Mouse (Mus musculus): Measurements from ENCODE around the gene Tmcc1. TPM values are rescaled to one million over a fixed set of nuclear protein-coding genes. Genes with fewer than 3 reads are reported as not detected.
A peak's percentile ranks its signal among the peaks of the same experiment; 100 is the strongest.

The Tmcc1 gene
- total and polyA plus RNA-seq, 2 experiments, result 17.7 to 34.3 TPM

- Histone ChIP-seq H3K9ac (ENCODE audit: low read depth, low read length) (no peak overlapping the region), H3K27ac (replicated peaks; ENCODE audit: insufficient read depth, low read depth, low read length) (peak overlapping the region; percentile 2)
- WGBS, result 53% methylated on average over 3 of the region's 3 CpGs
Measured at GRCm38 (mm10) chr6:115997726-115998311, 195.5 kb downstream of the Tmcc1 start.

GRCm38 (mm10) chr6:115996171-115996851 is 197.0 kb downstream of the Tmcc1 start:
- peak; percentile 22 for DNase-seq (ENCODE audit: extremely low read depth, low read depth, low spot score)
- Histone ChIP-seq H3K27me3 (ENCODE audit: control insufficient read depth, insufficient read depth, low read length) (peaks cover 9% of the 10 kb centered on the region; the same call in 1 of the 2 replicates), H3K36me3 (ENCODE audit: control insufficient read depth, insufficient read depth, low read length) (no peaks in the 10 kb centered on the region), H3K4me1 (ENCODE audit: control insufficient read depth, insufficient read depth, low read length) (peaks cover 5% of the 10 kb centered on the region; the same call in 1 of the 2 replicates), H3K79me2 (ENCODE audit: control insufficient read depth, insufficient read depth, low read length) (peaks cover 3% of the 10 kb centered on the region; the same call in 1 of the 2 replicates), H3K9ac (ENCODE audit: low read depth, low read length) (no peak overlapping the region), H3K27ac (replicated peaks; ENCODE audit: insufficient read depth, low read depth, low read length) (peak overlapping the region; percentile 83), H3K4me3 (ENCODE audit: insufficient read depth, low read depth, low read length) (no peak overlapping the region)
- 67% methylated on average over 6 of the region's 6 CpGs for whole genome bisulfite sequencing
- TF ChIP-seq CTCF (IDR thresholded peaks at IDR 0.05; ENCODE audit: low read depth, low read length) (no peak), POLR2A (IDR thresholded peaks at IDR 0.05; ENCODE audit: extremely low read depth, insufficient read depth, low read length) (no peak)

More at GRCm38 (mm10) chr6:115997726-115998311, 195.5 kb downstream of the Tmcc1 start:
- TF ChIP-seq CTCF (IDR thresholded peaks at IDR 0.05; ENCODE audit: low read depth, low read length) (no peak), POLR2A (IDR thresholded peaks at IDR 0.05; ENCODE audit: extremely low read depth, insufficient read depth, low read length) (no peak)
- no peaks in the 10 kb centered on the region for H3K36me3 ChIP-seq (ENCODE audit: control insufficient read depth, insufficient read depth, low read length)
- no peak overlapping the region for H3K4me3 ChIP-seq (ENCODE audit: insufficient read depth, low read depth, low read length)
- peaks cover 5% of the 10 kb centered on the region; the same call in 1 of the 2 replicates for H3K4me1 ChIP-seq (ENCODE audit: control insufficient read depth, insufficient read depth, low read length)
- H3K79me2 ChIP-seq (ENCODE audit: control insufficient read depth, insufficient read depth, low read length), result peaks cover 3% of the 10 kb centered on the region; the same call in 1 of the 2 replicates
- DNase-seq (ENCODE audit: extremely low read depth, low read depth, low spot score), result no peak
- H3K27me3 ChIP-seq (ENCODE audit: control insufficient read depth, insufficient read depth, low read length), result peaks cover 9% of the 10 kb centered on the region; the same call in 1 of the 2 replicates

- 0 out of 2 replicates have a peak overlapping the region, but pooled peaks have one; percentile 5 for H3K9ac ChIP-seq (ENCODE audit: low read depth, low read length)
- H3K4me1 ChIP-seq (ENCODE audit: control insufficient read depth, insufficient read depth, low read length), result peaks cover 5% of the 10 kb centered on the region; the same call in 1 of the 2 replicates
- H3K4me3 ChIP-seq (ENCODE audit: insufficient read depth, low read depth, low read length), result no peak overlapping the region
- TF ChIP-seq POLR2A (IDR thresholded peaks at IDR 0.05; ENCODE audit: extremely low read depth, insufficient read depth, low read length) (no peak), CTCF (IDR thresholded peaks at IDR 0.05; ENCODE audit: low read depth, low read length) (no peak)
- H3K27ac ChIP-seq (replicated peaks; ENCODE audit: insufficient read depth, low read depth, low read length), result peak overlapping the region; percentile 83
- peaks cover 4% of the 10 kb centered on the region; the same call in 1 of the 2 replicates for H3K79me2 ChIP-seq (ENCODE audit: control insufficient read depth, insufficient read depth, low read length)
- H3K36me3 ChIP-seq (ENCODE audit: control insufficient read depth, insufficient read depth, low read length), result no peaks in the 10 kb centered on the region
- no peak for DNase-seq (ENCODE audit: extremely low read depth, low read depth, low spot score)
- 69% methylated on average over 4 of the region's 4 CpGs for WGBS
- H3K27me3 ChIP-seq (ENCODE audit: control insufficient read depth, insufficient read depth, low read length), result peaks cover 9% of the 10 kb centered on the region; the same call in 1 of the 2 replicates
Measured at GRCm38 (mm10) chr6:115995531-115995941, 197.8 kb downstream of the Tmcc1 start.

- H3K9ac ChIP-seq (ENCODE audit: low read depth, low read length), result peak within 1 kb of the TSS; percentile 81
- H3K4me1 ChIP-seq (ENCODE audit: control insufficient read depth, insufficient read depth, low read length), result peaks cover 5% of the 10 kb centered on the region; the same call in 1 of the 2 replicates
- no peaks in the 10 kb centered on the region for H3K36me3 ChIP-seq (ENCODE audit: control insufficient read depth, insufficient read depth, low read length)
- 2% methylated on average over 44 of the region's 51 CpGs for WGBS
- peaks cover 6% of the 10 kb centered on the region; the same call in 1 of the 2 replicates for H3K79me2 ChIP-seq (ENCODE audit: control insufficient read depth, insufficient read depth, low read length)
- H3K27me3 ChIP-seq (ENCODE audit: control insufficient read depth, insufficient read depth, low read length), result peaks cover 9% of the 10 kb centered on the region; the same call in 1 of the 2 replicates
- DNase-seq (ENCODE audit: extremely low read depth, low read depth, low spot score), result peak; percentile 63
- 0 out of 2 replicates have a peak, but pooled peaks have one; percentile 30 for TF ChIP-seq POLR2A (IDR thresholded peaks at IDR 0.05; ENCODE audit: extremely low read depth, insufficient read depth, low read length)
- no peak for TF ChIP-seq CTCF (IDR thresholded peaks at IDR 0.05; ENCODE audit: low read depth, low read length)
- H3K27ac ChIP-seq (replicated peaks; ENCODE audit: insufficient read depth, low read depth, low read length), result peak within 1 kb of the TSS; percentile 83
- peak within 1 kb of the TSS; percentile 79 for H3K4me3 ChIP-seq (ENCODE audit: insufficient read depth, low read depth, low read length)
Measured at GRCm38 (mm10) chr6:115994877-115995520, 198.3 kb downstream of the Tmcc1 start, which contains the start of gene Plxnd1. Plxnd1 (minus strand) TSS chr6:115995005.

GRCm38 (mm10) chr6:115994146-115994876 is 199.0 kb downstream of the Tmcc1 start:
- H3K79me2 ChIP-seq (ENCODE audit: control insufficient read depth, insufficient read depth, low read length), result peaks cover 9% of the 10 kb centered on the region; the same call in 1 of the 2 replicates
- H3K9ac ChIP-seq (ENCODE audit: low read depth, low read length), result peak overlapping the region; percentile 81
- peak overlapping the region; percentile 37 for H3K27ac ChIP-seq (replicated peaks; ENCODE audit: insufficient read depth, low read depth, low read length)
- peaks cover 9% of the 10 kb centered on the region; the same call in 1 of the 2 replicates for H3K27me3 ChIP-seq (ENCODE audit: control insufficient read depth, insufficient read depth, low read length)
- no peaks in the 10 kb centered on the region for H3K36me3 ChIP-seq (ENCODE audit: control insufficient read depth, insufficient read depth, low read length)
- no peak for DNase-seq (ENCODE audit: extremely low read depth, low read depth, low spot score)
- H3K4me1 ChIP-seq (ENCODE audit: control insufficient read depth, insufficient read depth, low read length), result peaks cover 5% of the 10 kb centered on the region; the same call in 1 of the 2 replicates
- WGBS, result 6% methylated on average over 92 of the region's 93 CpGs
- H3K4me3 ChIP-seq (ENCODE audit: insufficient read depth, low read depth, low read length), result peak overlapping the region; percentile 79
- TF ChIP-seq POLR2A (IDR thresholded peaks at IDR 0.05; ENCODE audit: extremely low read depth, insufficient read depth, low read length) (no peak), CTCF (IDR thresholded peaks at IDR 0.05; ENCODE audit: low read depth, low read length) (no peak)
